Mouse (Mus musculus): ENCODE measurements around the gene Tmem176b. TPM values are rescaled to one million over a fixed set of nuclear protein-coding genes. Genes with fewer than 3 reads are reported as not detected.

Gene Tmem176b
- polyA plus RNA-seq, 1 experiment: 26.5 TPM

DNA sequence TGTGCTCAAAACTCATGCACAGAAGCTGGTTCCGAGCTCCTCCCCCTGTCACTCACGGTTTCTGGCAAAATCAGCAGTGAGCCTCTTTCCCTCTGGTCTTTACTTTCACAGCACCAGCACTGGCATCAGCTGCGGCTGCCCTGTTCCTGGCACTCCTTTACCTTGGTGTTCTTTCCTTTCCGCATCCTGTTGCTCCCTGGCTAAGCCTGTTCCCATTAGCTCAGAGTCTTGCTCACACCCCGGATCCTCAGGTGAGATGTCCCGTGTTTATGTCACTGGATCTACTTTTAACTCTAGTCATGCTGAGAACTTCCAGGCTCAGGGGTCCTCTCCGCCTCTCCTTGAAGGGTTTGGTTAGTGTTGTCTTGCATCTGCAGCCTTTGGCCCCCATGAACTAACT, 3.8 kb downstream of the Tmem176b start:
- Histone ChIP-seq H3K27ac (ENCODE audit: control insufficient read depth, insufficient read depth, low read depth, low read length, poor library complexity) (no peak overlapping the region), H3K4me1 (ENCODE audit: control insufficient read depth, insufficient read depth, low read length) (no peaks in the 10 kb centered on the region; the same call in 1 of the 2 replicates), H3K4me3 (replicated peaks; ENCODE audit: control insufficient read depth, low read depth, low read length) (no peak overlapping the region)
- TF ChIP-seq POLR2A (IDR thresholded peaks at IDR 0.05; ENCODE audit: borderline replicate concordance, control insufficient read depth, low read depth, low read length): no peak
- no peak for TF ChIP-seq CTCF (IDR thresholded peaks at IDR 0.05; ENCODE audit: control insufficient read depth, insufficient read depth, low read length)
- 79% methylated on average over 7 of the region's 7 CpGs for WGBS

GRCm38 (mm10) chr6:48836146-48836545, 5.2 kb downstream of the Tmem176b start:
- 84% methylated on average over 5 of the region's 5 CpGs for WGBS
- Histone ChIP-seq H3K4me1 (ENCODE audit: control insufficient read depth, insufficient read depth, low read length) (no peaks in the 10 kb centered on the region; the same call in 1 of the 2 replicates), H3K27ac (ENCODE audit: control insufficient read depth, insufficient read depth, low read depth, low read length, poor library complexity) (no peak overlapping the region), H3K4me3 (replicated peaks; ENCODE audit: control insufficient read depth, low read depth, low read length) (no peak overlapping the region)
- no peak for TF ChIP-seq CTCF (IDR thresholded peaks at IDR 0.05; ENCODE audit: control insufficient read depth, insufficient read depth, low read length)
- TF ChIP-seq POLR2A (IDR thresholded peaks at IDR 0.05; ENCODE audit: borderline replicate concordance, control insufficient read depth, low read depth, low read length): no peak

- TF ChIP-seq POLR2A (IDR thresholded peaks at IDR 0.05; ENCODE audit: borderline replicate concordance, control insufficient read depth, low read depth, low read length) (no peak), CTCF (IDR thresholded peaks at IDR 0.05; ENCODE audit: control insufficient read depth, insufficient read depth, low read length) (no peak)
- no peaks in the 10 kb centered on the region; the same call in 1 of the 2 replicates for H3K4me1 ChIP-seq (ENCODE audit: control insufficient read depth, insufficient read depth, low read length)
- WGBS: 80% methylated on average over 5 of the region's 5 CpGs
- H3K4me3 ChIP-seq (replicated peaks; ENCODE audit: control insufficient read depth, low read depth, low read length): no peak overlapping the region
- H3K27ac ChIP-seq (ENCODE audit: control insufficient read depth, insufficient read depth, low read depth, low read length, poor library complexity): no peak overlapping the region
Observed at GRCm38 (mm10) chr6:48835241-48835640, 6.1 kb downstream of the Tmem176b start.

GRCm38 (mm10) chr6:48833515-48833914, 7.8 kb downstream of the Tmem176b start:
- Histone ChIP-seq H3K27ac (ENCODE audit: control insufficient read depth, insufficient read depth, low read depth, low read length, poor library complexity) (no peak overlapping the region), H3K4me3 (replicated peaks; ENCODE audit: control insufficient read depth, low read depth, low read length) (no peak overlapping the region), H3K4me1 (ENCODE audit: control insufficient read depth, insufficient read depth, low read length) (peaks cover 1% of the 10 kb centered on the region; the same call in 1 of the 2 replicates)
- WGBS: 65% methylated on average over 4 of the region's 4 CpGs
- TF ChIP-seq CTCF (IDR thresholded peaks at IDR 0.05; ENCODE audit: control insufficient read depth, insufficient read depth, low read length) (no peak), POLR2A (IDR thresholded peaks at IDR 0.05; ENCODE audit: borderline replicate concordance, control insufficient read depth, low read depth, low read length) (no peak)

DNA sequence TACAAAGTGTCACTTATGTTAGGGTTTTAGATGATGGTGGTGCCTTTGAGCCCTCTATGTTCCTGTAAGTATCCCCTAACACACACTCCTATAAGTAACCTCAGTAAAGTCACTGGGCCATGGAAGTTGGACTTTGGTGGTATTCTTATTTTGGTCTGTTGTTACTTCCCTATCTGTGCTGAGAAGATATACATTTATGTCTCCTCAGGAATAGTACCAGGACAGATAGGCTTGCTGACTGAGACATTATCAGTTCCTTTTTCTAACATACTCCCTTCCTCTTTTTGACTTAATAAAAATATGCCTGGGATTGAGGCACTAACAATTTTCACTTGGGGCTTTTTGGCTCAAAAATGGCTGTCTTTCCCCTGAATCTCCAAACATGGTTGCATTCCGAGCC, 8.9 kb downstream of the Tmem176b start:
- Histone ChIP-seq H3K4me3 (replicated peaks; ENCODE audit: control insufficient read depth, low read depth, low read length) (no peak overlapping the region), H3K4me1 (ENCODE audit: control insufficient read depth, insufficient read depth, low read length) (peaks cover 1% of the 10 kb centered on the region; the same call in 1 of the 2 replicates), H3K27ac (ENCODE audit: control insufficient read depth, insufficient read depth, low read depth, low read length, poor library complexity) (no peak overlapping the region)
- TF ChIP-seq CTCF (IDR thresholded peaks at IDR 0.05; ENCODE audit: control insufficient read depth, insufficient read depth, low read length) (no peak), POLR2A (IDR thresholded peaks at IDR 0.05; ENCODE audit: borderline replicate concordance, control insufficient read depth, low read depth, low read length) (no peak)
- WGBS: 44% methylated on average over 1 of the region's 1 CpGs

DNA sequence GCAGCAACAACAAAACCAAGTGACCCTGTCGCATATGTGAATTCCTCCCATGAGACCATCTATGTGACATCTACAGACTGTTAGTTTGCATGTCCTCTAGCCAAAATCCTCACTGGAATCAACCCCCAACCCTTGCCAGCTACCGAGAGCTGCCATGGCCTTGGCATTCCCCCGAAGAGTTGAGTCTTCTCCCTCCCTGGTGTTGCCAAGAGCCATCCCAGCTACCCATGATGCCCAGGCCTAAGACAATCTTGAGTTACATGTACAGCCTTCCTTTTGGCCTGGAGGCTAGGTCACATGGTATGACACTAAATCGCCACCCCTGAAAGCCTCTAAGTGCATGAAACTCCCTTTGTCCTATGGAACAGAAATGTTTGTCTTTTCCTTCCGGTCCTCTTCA, 10.2 kb downstream of the Tmem176b start:
- H3K27ac ChIP-seq (ENCODE audit: control insufficient read depth, insufficient read depth, low read depth, low read length, poor library complexity): peak overlapping the region; percentile 32; the same call in 1 of the 2 replicates
- peaks cover 1% of the 10 kb centered on the region; the same call in 1 of the 2 replicates for H3K4me1 ChIP-seq (ENCODE audit: control insufficient read depth, insufficient read depth, low read length)
- WGBS: 87% methylated on average over 5 of the region's 5 CpGs
- no peak for TF ChIP-seq POLR2A (IDR thresholded peaks at IDR 0.05; ENCODE audit: borderline replicate concordance, control insufficient read depth, low read depth, low read length)
- TF ChIP-seq CTCF (IDR thresholded peaks at IDR 0.05; ENCODE audit: control insufficient read depth, insufficient read depth, low read length): no peak
- no peak overlapping the region for H3K4me3 ChIP-seq (replicated peaks; ENCODE audit: control insufficient read depth, low read depth, low read length)

DNA sequence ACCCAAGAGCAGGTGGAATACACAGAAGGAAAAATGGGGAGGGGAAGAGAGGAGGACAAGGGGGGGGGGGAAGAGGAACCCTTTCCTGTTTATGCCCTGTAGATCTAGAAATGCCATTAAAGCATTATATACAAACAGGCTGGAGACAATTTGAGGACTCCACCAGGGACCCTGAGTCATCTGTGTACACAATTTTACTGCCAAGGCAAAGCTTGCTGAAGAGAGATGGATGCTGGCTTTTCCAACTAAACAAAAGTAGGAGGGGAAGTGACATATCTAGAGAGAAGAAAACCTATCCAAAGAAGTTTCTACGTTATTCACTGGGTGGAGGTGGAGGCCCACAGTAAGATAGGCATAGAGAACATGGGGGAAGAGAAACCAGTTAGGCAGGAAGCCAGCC, 11.1 kb downstream of the Tmem176b start:
- 13% methylated on average over 1 of the region's 1 CpGs for WGBS
- H3K4me1 ChIP-seq (ENCODE audit: control insufficient read depth, insufficient read depth, low read length): peaks cover 1% of the 10 kb centered on the region; the same call in 1 of the 2 replicates
- TF ChIP-seq POLR2A (IDR thresholded peaks at IDR 0.05; ENCODE audit: borderline replicate concordance, control insufficient read depth, low read depth, low read length): no peak
- no peak for TF ChIP-seq CTCF (IDR thresholded peaks at IDR 0.05; ENCODE audit: control insufficient read depth, insufficient read depth, low read length)
- no peak overlapping the region for H3K4me3 ChIP-seq (replicated peaks; ENCODE audit: control insufficient read depth, low read depth, low read length)
- H3K27ac ChIP-seq (ENCODE audit: control insufficient read depth, insufficient read depth, low read depth, low read length, poor library complexity): no peak overlapping the region

DNA sequence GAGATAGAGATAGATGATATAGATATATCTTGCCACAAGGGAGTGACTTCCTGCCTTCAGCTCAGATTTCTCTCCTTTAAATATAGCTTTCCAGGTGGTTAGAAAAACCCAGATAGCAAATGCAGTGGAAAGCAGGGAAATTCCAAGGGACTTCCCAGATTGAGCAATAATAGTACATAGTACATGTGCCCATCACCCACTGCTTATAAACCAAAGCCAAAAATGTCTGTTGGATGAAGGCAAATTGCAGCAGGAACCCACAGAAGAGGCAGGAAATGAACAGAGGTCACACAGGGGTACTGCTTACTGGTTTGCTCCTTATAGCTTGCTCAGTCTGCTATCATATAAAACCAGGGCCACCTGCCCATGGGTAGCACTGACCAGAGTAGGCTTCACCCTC, 11.6 kb downstream of the Tmem176b start:
- H3K4me3 ChIP-seq (replicated peaks; ENCODE audit: control insufficient read depth, low read depth, low read length): no peak overlapping the region
- H3K4me1 ChIP-seq (ENCODE audit: control insufficient read depth, insufficient read depth, low read length): peaks cover 1% of the 10 kb centered on the region; the same call in 1 of the 2 replicates
- H3K27ac ChIP-seq (ENCODE audit: control insufficient read depth, insufficient read depth, low read depth, low read length, poor library complexity): no peak overlapping the region
- no peak for TF ChIP-seq CTCF (IDR thresholded peaks at IDR 0.05; ENCODE audit: control insufficient read depth, insufficient read depth, low read length)
- no peak for TF ChIP-seq POLR2A (IDR thresholded peaks at IDR 0.05; ENCODE audit: borderline replicate concordance, control insufficient read depth, low read depth, low read length)

DNA sequence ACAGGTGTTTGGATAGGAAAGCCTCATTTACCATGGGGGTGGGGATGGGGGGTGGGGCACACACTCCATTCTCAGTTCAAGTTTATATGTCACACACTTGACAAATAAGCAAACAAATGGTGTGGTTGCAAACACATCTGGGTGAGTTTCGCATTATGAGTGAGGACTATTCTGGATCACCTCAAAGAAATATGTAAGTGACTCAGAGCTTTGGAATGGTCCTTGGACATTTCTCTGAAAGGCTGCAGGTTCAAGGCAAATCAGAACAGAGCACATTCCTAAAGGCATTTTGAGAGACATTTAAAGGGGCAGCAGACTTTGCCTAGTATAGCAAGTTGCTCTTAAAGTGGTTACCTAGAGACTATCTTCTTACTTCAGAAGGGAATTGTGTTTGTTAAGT, 12.3 kb downstream of the Tmem176b start:
- no peak overlapping the region for H3K4me3 ChIP-seq (replicated peaks; ENCODE audit: control insufficient read depth, low read depth, low read length)
- H3K4me1 ChIP-seq (ENCODE audit: control insufficient read depth, insufficient read depth, low read length): peaks cover 1% of the 10 kb centered on the region; the same call in 1 of the 2 replicates
- H3K27ac ChIP-seq (ENCODE audit: control insufficient read depth, insufficient read depth, low read depth, low read length, poor library complexity): no peak overlapping the region
- 85% methylated on average over 1 of the region's 1 CpGs for WGBS
- TF ChIP-seq POLR2A (IDR thresholded peaks at IDR 0.05; ENCODE audit: borderline replicate concordance, control insufficient read depth, low read depth, low read length): no peak
- no peak for TF ChIP-seq CTCF (IDR thresholded peaks at IDR 0.05; ENCODE audit: control insufficient read depth, insufficient read depth, low read length)
